Mouse (Mus musculus): ENCODE measurements around the gene Bcl2l11.

Bcl2l11 gene

DNA sequence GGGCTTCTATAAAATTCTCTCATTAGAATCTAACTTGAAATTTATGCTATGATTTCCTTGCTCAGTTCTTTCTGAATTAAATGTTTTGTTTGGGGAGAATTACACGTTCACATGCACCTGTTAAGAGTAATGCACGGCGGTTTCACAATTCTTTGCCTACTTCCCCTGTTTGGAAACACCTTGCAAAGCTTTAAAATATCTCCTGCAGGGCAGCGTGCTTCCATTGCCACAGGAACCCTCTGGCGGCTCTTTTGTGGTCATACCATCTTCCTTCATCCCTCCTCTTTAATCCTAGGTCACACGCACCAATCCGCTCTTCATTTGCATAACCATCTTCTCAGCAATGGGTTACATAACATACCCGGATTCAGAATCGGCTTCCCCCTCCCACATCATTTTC is 14.3 kb upstream of the Bcl2l11 start:
- no peak for DNase-seq (ENCODE audit: low spot score in 2 of 2)

GRCm38 (mm10) chr2:128114621-128115020 is 11.2 kb upstream of the Bcl2l11 start:
- no peak for DNase-seq (ENCODE audit: low spot score in 2 of 2)

DNA sequence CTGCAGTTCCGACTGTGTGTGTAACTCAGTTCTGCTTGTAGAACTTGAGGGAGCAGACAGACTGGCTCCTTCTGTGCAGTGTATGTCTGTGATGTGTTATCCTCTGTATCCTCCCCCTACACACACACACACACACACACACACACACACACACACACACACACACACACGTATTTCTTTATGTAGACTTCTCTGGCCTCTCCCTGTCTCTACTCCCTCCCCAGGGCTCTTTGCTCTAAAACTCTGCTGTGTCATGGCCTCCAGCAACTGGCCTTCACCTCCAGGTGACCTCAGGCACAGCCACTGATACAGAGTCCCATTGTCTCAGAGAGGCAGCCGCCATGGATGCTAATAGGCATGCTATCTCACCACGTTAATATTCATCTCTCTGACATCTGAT is 10.3 kb upstream of the Bcl2l11 start:
- no peak for DNase-seq (ENCODE audit: low spot score in 2 of 2)

DNA sequence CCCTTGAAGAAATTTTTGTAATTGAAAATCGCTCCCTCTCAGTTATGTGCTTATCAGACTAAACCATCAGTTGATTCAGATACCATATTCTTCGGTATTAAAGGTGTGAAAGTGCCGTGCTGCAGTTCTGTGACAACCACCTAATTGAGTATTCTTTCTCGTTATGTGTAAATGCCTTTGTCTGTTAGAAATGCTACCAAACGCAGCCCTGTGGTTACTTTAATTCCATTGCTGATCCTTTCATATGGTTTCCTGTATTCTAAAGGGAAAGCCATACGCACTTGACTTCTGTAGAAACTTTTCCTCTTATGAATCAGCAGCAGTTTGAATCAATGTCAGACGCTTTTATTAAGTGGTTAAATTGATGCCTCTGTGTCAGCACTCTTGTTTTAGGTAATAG is 8.2 kb upstream of the Bcl2l11 start:
- DNase-seq (ENCODE audit: low spot score in 2 of 2): no peak

DNA sequence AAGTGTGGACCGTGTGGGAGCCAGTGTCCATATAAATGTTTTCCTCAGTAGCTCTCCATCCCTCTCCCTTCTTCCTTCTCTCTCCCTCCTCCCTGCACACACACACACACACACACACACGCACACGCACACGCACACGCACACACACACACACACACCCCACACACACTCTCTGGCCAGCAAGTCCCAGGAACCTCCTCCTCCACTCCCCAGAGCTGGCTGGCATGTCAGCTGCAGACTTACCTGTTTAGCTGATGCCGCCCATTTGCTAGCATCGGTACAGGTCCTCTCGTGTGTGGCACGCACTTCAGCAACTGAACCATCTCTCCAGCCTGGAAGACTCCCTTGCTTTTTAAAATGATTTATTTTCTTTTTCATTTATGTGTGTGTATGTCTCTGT is 6.9 kb upstream of the Bcl2l11 start:
- no peak for DNase-seq (ENCODE audit: low spot score in 2 of 2)

DNA sequence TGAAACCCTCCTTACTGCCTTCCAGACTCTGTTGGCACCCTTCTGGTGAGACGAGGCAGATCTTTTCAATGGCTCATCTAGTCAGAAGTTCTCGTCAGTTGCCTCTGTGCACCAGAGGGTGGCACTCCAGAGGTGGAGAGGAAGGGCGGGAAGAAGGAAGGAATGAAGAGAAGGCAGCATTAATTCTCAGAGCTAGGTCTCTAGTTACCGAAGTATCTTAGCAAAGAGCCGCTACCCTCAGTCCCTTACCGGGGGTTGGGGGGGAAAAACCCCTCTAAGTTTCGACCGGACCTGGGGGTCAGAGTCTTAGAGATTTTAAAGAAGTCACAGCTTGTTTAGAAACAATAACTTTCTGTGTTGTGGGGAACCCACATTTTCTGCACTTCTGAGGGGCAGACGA is 3.3 kb upstream of the Bcl2l11 start:
- peak in 1 of 2 experiments; percentile 49 for DNase-seq (ENCODE audit: low spot score in 2 of 2)

- DNase-seq (ENCODE audit: low spot score in 2 of 2): peak in 1 of 2 experiments; percentile 22
Observed at GRCm38 (mm10) chr2:128122891-128123771, 2.7 kb upstream of the Bcl2l11 start.

- no peak for DNase-seq (ENCODE audit: low spot score in 2 of 2)
Observed at GRCm38 (mm10) chr2:128123921-128124683, 1.7 kb upstream of the Bcl2l11 start.

DNA sequence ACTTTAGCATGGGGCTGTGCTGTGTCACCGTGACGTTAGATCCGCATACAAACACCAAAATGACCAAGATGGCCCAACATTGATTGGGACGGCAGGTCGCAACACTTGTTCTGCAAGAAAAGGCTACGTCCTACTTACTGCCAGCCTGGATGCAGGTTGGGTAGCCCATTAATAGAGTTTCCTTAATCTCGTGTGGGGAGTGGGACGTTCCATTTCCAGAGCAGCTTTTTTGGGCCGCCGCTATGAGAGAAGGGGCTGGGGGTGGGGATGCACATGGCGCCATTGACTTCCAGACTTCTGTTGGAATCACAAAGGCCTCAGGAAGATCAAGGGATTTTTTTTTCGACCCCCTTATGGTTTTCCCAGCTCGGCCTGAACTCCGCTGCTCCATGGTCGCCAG is 1.1 kb upstream of the Bcl2l11 start:
- no peak for DNase-seq (ENCODE audit: low spot score in 2 of 2)

GRCm38 (mm10) chr2:128126591-128127051 is 783 bp downstream of the Bcl2l11 start:
- peak in 1 of 2 experiments; percentile 22 for DNase-seq (ENCODE audit: low spot score in 2 of 2)

DNA sequence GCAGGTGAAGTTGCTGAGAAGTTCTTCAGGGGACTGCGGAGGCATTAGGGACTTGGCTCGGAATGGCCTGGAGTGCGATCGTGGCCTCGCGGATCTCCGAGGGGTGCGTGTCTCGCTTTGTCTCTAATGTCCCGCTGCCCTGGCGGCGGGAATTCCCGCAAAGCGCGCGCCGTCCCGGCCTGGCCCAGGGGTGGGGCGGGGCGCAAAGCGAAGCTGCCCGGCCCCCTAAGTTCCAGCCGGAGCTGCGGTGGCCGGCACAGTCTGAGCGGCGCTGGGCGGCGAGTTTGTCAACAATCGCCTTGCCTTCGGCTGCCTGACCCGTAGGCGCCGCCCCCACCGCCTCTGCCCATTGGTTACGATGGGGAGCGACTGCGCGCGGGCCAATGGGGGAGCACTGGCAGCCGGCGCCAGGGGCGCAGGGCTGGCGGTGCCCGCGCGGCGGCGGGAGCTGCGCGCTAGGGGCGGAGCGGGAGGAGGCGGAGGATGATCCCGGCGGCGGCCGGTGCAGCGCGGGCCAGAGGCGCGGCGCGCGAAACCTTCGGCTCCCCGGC is 1.4 kb downstream of the Bcl2l11 start:
- peak; percentile 71 to 83 for DNase-seq (ENCODE audit: low spot score in 2 of 2)

DNA sequence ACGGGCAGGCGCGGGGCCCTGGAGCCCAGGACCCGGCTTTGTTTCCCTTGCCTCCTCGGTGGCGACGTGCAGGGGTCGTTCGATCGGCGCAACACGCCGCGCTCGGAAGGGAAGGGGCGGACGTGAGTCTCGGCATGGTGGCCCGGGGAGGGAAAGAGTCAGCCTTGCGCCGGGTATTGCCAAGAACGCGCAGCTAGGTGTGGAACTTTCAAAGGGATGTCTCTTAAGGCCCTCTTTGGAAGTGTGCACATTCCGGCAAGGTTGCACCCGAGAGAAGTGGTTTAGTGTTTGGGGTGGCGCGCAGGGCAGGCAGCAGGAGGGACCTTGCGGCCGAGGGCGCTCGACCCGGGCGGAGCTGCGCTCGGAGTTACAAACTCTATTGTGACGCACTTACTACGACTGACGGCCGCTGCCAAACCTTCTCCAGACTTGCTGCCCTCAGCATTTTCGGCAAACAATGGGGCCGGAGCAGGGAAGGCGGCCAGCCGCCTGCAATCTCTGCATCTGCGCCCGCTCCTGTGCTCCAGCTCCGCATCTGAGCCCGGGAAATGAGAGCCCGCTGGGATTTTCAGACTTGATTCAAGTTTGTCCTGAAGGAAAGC is 2.0 kb downstream of the Bcl2l11 start:
- peak in 1 of 2 experiments; percentile 46 for DNase-seq (ENCODE audit: low spot score in 2 of 2)

DNA sequence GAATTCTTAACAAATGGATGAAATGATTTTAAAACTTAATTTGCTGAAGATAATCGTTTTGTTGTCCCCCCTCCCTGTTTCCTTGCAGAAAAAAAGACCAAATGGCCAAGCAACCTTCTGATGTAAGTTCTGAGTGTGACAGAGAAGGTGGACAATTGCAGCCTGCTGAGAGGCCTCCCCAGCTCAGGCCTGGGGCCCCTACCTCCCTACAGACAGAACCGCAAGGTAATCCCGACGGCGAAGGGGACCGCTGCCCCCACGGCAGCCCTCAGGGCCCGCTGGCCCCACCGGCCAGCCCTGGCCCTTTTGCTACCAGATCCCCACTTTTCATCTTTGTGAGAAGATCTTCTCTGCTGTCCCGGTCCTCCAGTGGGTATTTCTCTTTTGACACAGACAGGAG is 2.7 kb downstream of the Bcl2l11 start:
- no peak for DNase-seq (ENCODE audit: low spot score in 2 of 2)

GRCm38 (mm10) chr2:128131503-128131902 is 5.7 kb downstream of the Bcl2l11 start:
- DNase-seq (ENCODE audit: low spot score in 2 of 2): no peak

DNA sequence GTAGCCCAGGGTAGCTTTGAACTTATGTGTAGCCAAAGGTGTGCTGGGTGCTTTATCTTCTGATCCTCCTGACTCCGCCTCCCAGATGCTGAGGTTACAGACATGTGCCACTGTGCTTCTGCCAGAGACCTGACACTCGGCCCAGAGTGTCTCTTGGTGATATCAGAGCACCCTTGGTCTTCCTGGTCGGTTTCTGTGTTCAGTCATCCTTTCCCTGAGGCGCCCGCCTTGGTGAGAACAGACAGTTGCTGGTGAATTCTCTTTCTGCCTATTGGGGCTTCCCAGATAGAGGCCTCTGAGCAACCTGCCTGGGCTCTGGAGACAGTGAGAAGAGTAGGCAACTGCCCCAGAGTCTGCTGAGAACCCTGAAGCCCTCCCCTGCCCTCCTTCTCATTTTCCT is 6.8 kb downstream of the Bcl2l11 start:
- DNase-seq (ENCODE audit: low spot score in 2 of 2): no peak

GRCm38 (mm10) chr2:128133865-128134264 is 8.0 kb downstream of the Bcl2l11 start:
- no peak for DNase-seq (ENCODE audit: low spot score in 2 of 2)

GRCm38 (mm10) chr2:128134474-128134873 is 8.6 kb downstream of the Bcl2l11 start:
- no peak for DNase-seq (ENCODE audit: low spot score in 2 of 2)

- DNase-seq (ENCODE audit: low spot score in 2 of 2): no peak
Observed at GRCm38 (mm10) chr2:128134948-128135347, 9.1 kb downstream of the Bcl2l11 start.

GRCm38 (mm10) chr2:128136769-128137433 is 11.1 kb downstream of the Bcl2l11 start:
- DNase-seq (ENCODE audit: low spot score in 2 of 2): no peak

- DNase-seq (ENCODE audit: low spot score in 2 of 2): no peak
Observed at GRCm38 (mm10) chr2:128137480-128138276, 11.8 kb downstream of the Bcl2l11 start.

DNA sequence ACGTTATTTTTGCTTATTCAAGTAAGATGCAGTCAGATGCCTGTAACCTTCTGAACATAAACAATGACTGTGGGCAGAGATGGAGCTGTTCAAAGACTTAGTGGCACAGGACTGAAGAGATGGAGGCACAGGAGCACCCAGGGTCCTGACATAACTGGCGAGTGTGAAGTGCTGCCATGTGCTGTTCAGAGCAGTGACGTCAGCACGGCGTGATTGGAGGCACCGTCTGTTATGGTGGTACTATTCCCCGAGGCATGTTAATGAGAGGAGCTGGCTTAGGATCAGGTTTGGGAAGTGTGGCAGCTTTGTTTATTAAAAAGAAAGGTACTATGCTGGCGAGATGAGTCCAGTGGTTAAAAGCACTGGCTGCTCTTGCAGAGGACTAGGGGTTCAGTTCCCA is 13.1 kb downstream of the Bcl2l11 start:
- DNase-seq (ENCODE audit: low spot score in 2 of 2): no peak
